Mouse (Mus musculus): ENCODE data around the gene Efna5. TPM values are rescaled to one million over a fixed set of nuclear protein-coding genes. Genes with fewer than 3 reads are reported as not detected.

Gene Efna5
- polyA plus RNA-seq, 1 experiment = 2.3 TPM

GRCm38 (mm10) chr17:62862298-62862999 lies 18.7 kb downstream of the Efna5 start:
- DNase-seq = no peak
- Histone ChIP-seq H3K4me1 (ENCODE audit: control insufficient read depth, insufficient read depth, low read length) (no peaks in the 10 kb centered on the region; the same call in 1 of the 2 replicates), H3K4me3 (replicated peaks; ENCODE audit: extremely low read depth, low read depth, low read length) (no peak overlapping the region)
- TF ChIP-seq POLR2A (IDR thresholded peaks at IDR 0.05; ENCODE audit: borderline replicate concordance, extremely low read depth, low read depth, low read length) (no peak), CTCF (IDR thresholded peaks at IDR 0.05; ENCODE audit: insufficient read depth, low read length) (no peak)
- 31% methylated on average over 12 of the region's 12 CpGs for WGBS

DNA sequence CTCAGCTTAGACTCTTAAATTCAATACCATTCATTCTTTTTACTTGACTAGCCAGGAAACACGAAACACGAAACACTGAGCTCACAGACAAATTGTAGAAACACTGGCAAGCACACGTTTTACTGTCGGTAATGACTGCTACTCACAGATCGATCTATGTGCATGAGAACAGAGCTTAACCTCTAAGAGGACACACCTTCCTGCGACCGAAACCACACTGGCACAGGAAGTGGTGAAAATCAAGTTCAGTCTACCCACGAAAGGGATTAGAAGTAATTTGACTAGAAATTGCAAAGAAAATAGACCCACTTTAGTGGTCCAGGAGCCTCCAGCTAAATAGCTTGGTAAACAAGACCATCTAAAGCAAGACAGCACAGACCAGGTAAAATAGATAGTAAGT lies 23.8 kb downstream of the Efna5 start:
- TF ChIP-seq POLR2A (IDR thresholded peaks at IDR 0.05; ENCODE audit: borderline replicate concordance, extremely low read depth, low read depth, low read length) = no peak
- no peak for TF ChIP-seq CTCF (IDR thresholded peaks at IDR 0.05; ENCODE audit: insufficient read depth, low read length)
- Histone ChIP-seq H3K4me3 (replicated peaks; ENCODE audit: extremely low read depth, low read depth, low read length) (no peak overlapping the region), H3K4me1 (ENCODE audit: control insufficient read depth, insufficient read depth, low read length) (no peaks in the 10 kb centered on the region)
- no peak for DNase-seq
- WGBS = 57% methylated on average over 8 of the region's 8 CpGs

DNA sequence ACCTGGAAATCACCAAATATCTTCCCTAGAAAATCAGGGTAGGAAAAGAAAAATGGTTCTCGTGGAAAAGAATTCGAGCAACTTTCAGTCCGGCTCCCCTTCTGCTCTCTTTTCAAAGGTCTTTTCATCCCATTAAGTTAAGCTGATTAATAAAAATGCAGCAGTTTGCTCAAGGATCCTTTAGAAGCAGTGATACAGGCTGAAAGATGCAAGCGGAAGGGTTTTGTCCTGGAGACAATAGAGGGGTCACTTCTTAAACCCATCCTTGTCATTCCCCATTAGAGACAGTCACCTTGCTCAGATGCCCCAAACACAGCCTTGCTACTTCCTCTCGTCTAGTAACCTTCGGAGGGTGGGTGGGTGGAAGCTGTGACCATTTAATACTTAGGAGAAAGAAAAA lies 27.4 kb downstream of the Efna5 start:
- Histone ChIP-seq H3K4me1 (ENCODE audit: control insufficient read depth, insufficient read depth, low read length) (no peaks in the 10 kb centered on the region), H3K4me3 (replicated peaks; ENCODE audit: extremely low read depth, low read depth, low read length) (no peak overlapping the region)
- 58% methylated on average over 6 of the region's 6 CpGs for WGBS
- DNase-seq = no peak
- TF ChIP-seq CTCF (IDR thresholded peaks at IDR 0.05; ENCODE audit: insufficient read depth, low read length) (no peak), POLR2A (IDR thresholded peaks at IDR 0.05; ENCODE audit: borderline replicate concordance, extremely low read depth, low read depth, low read length) (no peak)

DNA sequence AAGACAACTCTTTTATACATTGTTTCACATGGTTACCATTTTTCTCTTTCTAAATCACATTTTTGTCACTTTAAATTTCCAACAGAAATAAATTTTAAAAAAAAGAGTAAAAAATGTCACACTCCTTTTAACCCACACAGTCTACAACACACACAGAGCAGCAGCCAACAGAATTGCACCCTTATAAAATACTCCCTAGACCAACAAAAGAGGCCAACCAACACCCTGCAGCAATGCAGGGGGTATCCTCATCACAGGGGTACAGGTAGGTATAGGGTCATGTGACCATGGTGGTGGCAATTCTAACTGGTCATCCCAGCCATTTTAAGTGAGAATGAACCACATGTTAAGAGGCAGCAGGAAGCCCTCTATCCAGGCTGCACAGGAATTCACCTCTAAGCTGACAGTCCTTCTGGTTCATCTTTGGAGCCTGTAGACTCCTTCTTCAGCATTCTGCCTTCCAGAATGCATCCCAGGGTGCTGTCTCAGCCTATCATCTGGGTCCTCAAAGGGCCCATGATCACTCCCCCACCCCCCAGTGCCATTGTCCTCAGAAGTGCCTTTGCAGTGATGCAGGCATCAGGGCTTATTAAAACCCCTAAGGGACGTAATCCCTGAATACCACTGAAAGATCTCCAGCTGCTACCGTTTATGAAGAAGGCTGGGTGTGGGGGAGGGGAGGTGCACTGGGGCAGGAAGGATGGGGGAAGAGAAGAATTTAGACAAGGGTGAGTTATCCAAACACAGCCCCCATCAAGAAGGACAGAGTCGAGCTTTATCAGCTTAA lies 28.1 kb downstream of the Efna5 start:
- TF ChIP-seq POLR2A (IDR thresholded peaks at IDR 0.05; ENCODE audit: borderline replicate concordance, extremely low read depth, low read depth, low read length) = no peak
- TF ChIP-seq CTCF (IDR thresholded peaks at IDR 0.05; ENCODE audit: insufficient read depth, low read length) = no peak
- WGBS = 22% methylated on average over 3 of the region's 3 CpGs
- no peaks in the 10 kb centered on the region for H3K4me1 ChIP-seq (ENCODE audit: control insufficient read depth, insufficient read depth, low read length)

DNA sequence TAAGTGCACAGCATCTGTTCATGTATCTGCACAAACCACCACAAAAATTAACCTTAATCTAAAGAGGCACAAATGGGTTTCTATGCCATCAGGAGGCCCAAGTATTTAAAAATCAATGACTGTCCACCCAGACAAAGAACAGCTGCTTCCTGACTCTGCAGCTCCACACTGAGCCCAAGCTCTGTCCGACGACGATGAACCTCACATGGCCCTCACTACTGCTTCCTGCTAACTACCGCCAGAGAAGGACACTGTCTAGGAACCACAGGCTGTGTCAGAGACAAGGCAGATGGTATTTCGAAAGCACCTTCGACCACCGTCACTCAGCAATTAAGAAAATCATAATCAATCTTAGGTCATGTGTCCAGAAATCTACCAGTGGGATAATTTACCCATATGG lies 29.8 kb downstream of the Efna5 start:
- H3K4me3 ChIP-seq (replicated peaks; ENCODE audit: extremely low read depth, low read depth, low read length) = no peak overlapping the region
- DNase-seq = no peak
- TF ChIP-seq POLR2A (IDR thresholded peaks at IDR 0.05; ENCODE audit: borderline replicate concordance, extremely low read depth, low read depth, low read length) (no peak), CTCF (IDR thresholded peaks at IDR 0.05; ENCODE audit: insufficient read depth, low read length) (no peak)
- WGBS = 38% methylated on average over 7 of the region's 7 CpGs
- H3K4me1 ChIP-seq (ENCODE audit: control insufficient read depth, insufficient read depth, low read length) = no peaks in the 10 kb centered on the region

More for the DNA sequence above, 28.1 kb downstream of the Efna5 start:
- DNase-seq = no peak
- no peak overlapping the region for H3K4me3 ChIP-seq (replicated peaks; ENCODE audit: extremely low read depth, low read depth, low read length)

DNA sequence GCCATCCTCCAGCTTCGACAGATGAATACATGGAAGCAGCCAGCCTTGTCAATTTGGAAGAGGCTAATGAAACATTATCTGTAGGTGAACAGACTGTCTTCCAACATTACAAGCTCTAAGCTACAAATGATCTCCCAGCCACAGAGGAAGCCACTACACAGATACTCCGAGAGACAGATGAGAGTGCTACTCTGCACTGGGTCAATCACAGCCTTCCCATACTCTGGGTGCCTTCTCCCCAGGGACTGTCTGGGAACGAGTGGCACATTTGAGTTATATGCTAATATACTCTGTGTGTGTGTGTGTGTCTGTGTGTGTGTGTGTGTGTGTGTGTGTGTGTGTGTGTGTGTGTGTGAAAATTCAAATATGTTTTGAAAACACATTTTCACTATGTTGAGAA lies 30.5 kb downstream of the Efna5 start:
- TF ChIP-seq CTCF (IDR thresholded peaks at IDR 0.05; ENCODE audit: insufficient read depth, low read length) = no peak
- TF ChIP-seq POLR2A (IDR thresholded peaks at IDR 0.05; ENCODE audit: borderline replicate concordance, extremely low read depth, low read depth, low read length) = no peak
- Histone ChIP-seq H3K4me3 (replicated peaks; ENCODE audit: extremely low read depth, low read depth, low read length) (no peak overlapping the region), H3K4me1 (ENCODE audit: control insufficient read depth, insufficient read depth, low read length) (no peaks in the 10 kb centered on the region)
- 66% methylated on average over 3 of the region's 3 CpGs for WGBS
- no peak for DNase-seq

GRCm38 (mm10) chr17:62849676-62850075 lies 31.4 kb downstream of the Efna5 start:
- Histone ChIP-seq H3K4me3 (replicated peaks; ENCODE audit: extremely low read depth, low read depth, low read length) (no peak overlapping the region), H3K4me1 (ENCODE audit: control insufficient read depth, insufficient read depth, low read length) (no peaks in the 10 kb centered on the region)
- WGBS = 68% methylated on average over 6 of the region's 6 CpGs
- TF ChIP-seq POLR2A (IDR thresholded peaks at IDR 0.05; ENCODE audit: borderline replicate concordance, extremely low read depth, low read depth, low read length) (no peak), CTCF (IDR thresholded peaks at IDR 0.05; ENCODE audit: insufficient read depth, low read length) (no peak)
- DNase-seq = no peak

DNA sequence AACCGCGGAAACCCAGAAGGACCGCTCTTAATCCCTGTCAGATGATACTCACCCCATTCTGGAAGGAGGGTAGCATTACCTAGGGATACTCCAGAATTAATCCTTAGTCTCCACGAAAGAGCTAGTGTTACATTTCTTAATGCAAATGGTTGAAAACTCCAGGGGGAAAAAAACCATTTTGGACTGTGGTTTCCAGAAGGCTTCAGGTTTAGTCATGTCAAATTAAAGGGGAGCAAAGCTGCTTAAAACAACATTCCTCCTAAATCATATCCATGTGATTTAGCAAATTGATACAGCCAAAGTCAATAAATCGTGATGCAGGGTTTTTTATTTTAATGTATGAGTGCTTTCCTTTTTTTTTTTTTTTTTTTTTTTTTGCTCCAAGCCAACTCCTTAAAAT lies 35.5 kb downstream of the Efna5 start:
- 75% methylated on average over 5 of the region's 5 CpGs for WGBS
- no peak overlapping the region for H3K4me3 ChIP-seq (replicated peaks; ENCODE audit: extremely low read depth, low read depth, low read length)

GRCm38 (mm10) chr17:62844329-62844728 lies 36.8 kb downstream of the Efna5 start:
- WGBS = 66% methylated on average over 5 of the region's 5 CpGs
- no peak for DNase-seq
- TF ChIP-seq CTCF (IDR thresholded peaks at IDR 0.05; ENCODE audit: insufficient read depth, low read length) (no peak), POLR2A (IDR thresholded peaks at IDR 0.05; ENCODE audit: borderline replicate concordance, extremely low read depth, low read depth, low read length) (no peak)
- H3K4me3 ChIP-seq (replicated peaks; ENCODE audit: extremely low read depth, low read depth, low read length) = no peak overlapping the region
- no peaks in the 10 kb centered on the region for H3K4me1 ChIP-seq (ENCODE audit: control insufficient read depth, insufficient read depth, low read length)

More for the DNA sequence above, 35.5 kb downstream of the Efna5 start:
- H3K4me1 ChIP-seq (ENCODE audit: control insufficient read depth, insufficient read depth, low read length) = no peaks in the 10 kb centered on the region
- TF ChIP-seq POLR2A (IDR thresholded peaks at IDR 0.05; ENCODE audit: borderline replicate concordance, extremely low read depth, low read depth, low read length) (no peak), CTCF (IDR thresholded peaks at IDR 0.05; ENCODE audit: insufficient read depth, low read length) (no peak)
- DNase-seq = no peak

- no peak for TF ChIP-seq POLR2A (IDR thresholded peaks at IDR 0.05; ENCODE audit: borderline replicate concordance, extremely low read depth, low read depth, low read length)
- 63% methylated on average over 7 of the region's 7 CpGs for WGBS
- H3K4me3 ChIP-seq (replicated peaks; ENCODE audit: extremely low read depth, low read depth, low read length) = no peak overlapping the region
- no peak for DNase-seq
- H3K4me1 ChIP-seq (ENCODE audit: control insufficient read depth, insufficient read depth, low read length) = no peaks in the 10 kb centered on the region
Measured at GRCm38 (mm10) chr17:62837336-62837735, 43.8 kb downstream of the Efna5 start.
